Mouse (Mus musculus) urinary bladder, postnatal 10 days (tissue): ENCODE measurements around the gene Svs3a.
"Not testable (repeated sequence)": the region's sequence is repeated elsewhere in the genome, so short reads cannot be mapped to it uniquely, and the experiment has no call there.

Source experiments
- DNase-seq: peaks from one replicate; pipeline ENCODE4 v3.0.0; 2022; ENCODE audit warnings: low spot score

Svs3a gene

GRCm38 (mm10) chr2:164288968-164289367 lies at the start of gene Svs3a:
Gene Svs3a (plus strand): TSS chr2:164289268.
- DNase-seq: not testable (repeated sequence)

DNA sequence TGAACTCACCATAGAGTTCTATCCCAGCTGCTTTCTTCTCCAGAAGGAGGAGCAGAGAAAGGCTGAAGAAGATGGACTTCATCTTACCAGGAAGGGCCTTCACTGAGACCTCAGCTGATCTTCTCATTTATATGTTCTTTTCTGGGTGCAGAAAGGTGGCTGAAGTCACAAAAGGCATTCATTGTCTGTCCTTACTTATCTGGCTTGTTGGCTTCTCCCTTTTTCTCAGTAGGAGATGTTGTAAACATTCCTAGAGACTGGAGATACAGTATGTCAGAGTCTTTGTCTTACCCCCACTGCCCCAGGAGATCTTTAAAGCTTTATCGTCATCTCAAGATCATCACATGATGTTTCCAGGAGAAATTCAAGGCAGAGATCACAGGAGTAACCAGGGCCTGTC lies 32.5 kb upstream of the Svs3a start, which contains the start of gene Svs3b:
Gene Svs3b (minus strand): TSS at position 101 of the 400 bp plus-strand sequence.
- not testable (repeated sequence) for DNase-seq

DNA sequence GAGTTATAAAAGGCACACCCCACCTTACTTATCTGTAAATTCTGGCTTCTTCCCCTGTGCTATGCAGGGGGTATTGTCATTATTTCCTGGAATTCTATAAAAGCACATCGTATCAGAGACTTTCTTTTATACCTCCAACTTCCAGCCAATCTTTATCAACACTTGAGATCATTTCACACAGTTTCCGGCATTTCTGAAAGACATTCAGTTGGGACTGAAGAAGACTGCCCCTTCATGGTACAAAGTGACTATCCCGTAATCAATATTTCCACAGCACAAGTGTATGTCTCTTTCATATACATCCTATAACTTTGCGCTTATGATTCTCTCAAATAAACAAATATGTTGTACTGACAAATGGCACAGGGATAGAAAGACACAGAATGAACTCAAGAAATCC lies 10.7 kb upstream of the Svs3a start, which contains the start of gene Svs4:
Gene Svs4 (minus strand): TSS at position 101 of the 400 bp plus-strand sequence.
- no peak for DNase-seq

DNA sequence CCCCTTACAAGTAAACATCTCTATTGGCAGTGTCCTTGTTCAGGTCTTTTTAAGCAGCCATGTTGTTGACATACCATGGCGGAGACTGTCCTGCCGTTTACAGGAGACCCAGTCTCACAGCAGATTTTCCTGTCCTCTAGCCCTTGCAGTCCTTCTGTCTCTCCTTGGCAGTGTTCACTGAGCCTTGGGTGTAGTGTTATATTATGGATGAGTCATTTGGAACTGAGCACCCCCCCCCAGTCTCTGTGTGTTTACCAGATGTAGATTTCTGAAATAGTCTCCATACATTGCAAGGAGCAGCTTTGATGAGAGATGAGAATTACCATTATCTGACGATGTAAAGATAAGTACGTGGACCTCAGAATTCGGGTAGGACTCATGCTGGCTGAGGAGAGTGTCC lies 23.5 kb downstream of the Svs3a start:
- DNase-seq: no peak

DNA sequence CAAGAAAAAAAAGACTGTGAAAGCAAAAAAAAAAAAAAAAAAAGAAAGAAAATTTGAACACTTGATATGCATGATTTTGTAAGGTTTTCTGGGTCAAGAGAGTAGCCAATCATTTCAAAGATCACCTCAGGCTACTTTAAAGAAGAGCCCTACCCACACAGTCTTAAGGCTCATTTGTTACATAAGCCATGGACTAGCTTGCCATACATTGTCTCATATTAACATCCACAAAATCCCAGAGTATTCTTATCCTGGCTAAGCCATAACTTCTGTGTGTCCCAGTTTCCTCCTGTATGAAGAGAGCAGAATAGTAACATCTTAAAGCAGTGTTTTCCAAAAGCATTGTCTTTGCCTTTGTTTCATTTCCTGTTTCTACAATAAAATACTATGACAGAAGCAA lies 26.4 kb downstream of the Svs3a start:
- not testable (repeated sequence) for DNase-seq

- DNase-seq: not testable (repeated sequence)
These were observed 27.4 kb downstream of the Svs3a start, which contains the start of gene Svs6 for GRCm38 (mm10) chr2:164316451-164316850. Gene Svs6 (plus strand): TSS chr2:164316751.

GRCm38 (mm10) chr2:164320983-164321382 lies 31.9 kb downstream of the Svs3a start:
- no peak for DNase-seq

GRCm38 (mm10) chr2:164332440-164332839 lies 43.4 kb downstream of the Svs3a start, which contains the start of gene Svs5:
Gene Svs5 (plus strand): TSS chr2:164332740.
- not testable (repeated sequence) for DNase-seq
